Mouse (Mus musculus): ENCODE measurements around the gene Fermt3. TPM values are rescaled to one million over a fixed set of nuclear protein-coding genes. Genes with fewer than 3 reads are reported as not detected.
A peak's percentile ranks its signal among the peaks of the same experiment; 100 is the strongest.

The Fermt3 gene
- polyA plus RNA-seq, 1 experiment from 2014 or later = 7.6 TPM

- Histone ChIP-seq H3K4me1 (replicated peaks; ENCODE audit: control insufficient read depth, insufficient read depth) (no peaks in the 10 kb centered on the region), H3K36me3 (ENCODE audit: control insufficient read depth, insufficient read depth, low read length) (peaks cover 38% of the 10 kb centered on the region), H3K27me3 (ENCODE audit: control insufficient read depth, insufficient read depth, low read length) (no peaks in the 10 kb centered on the region), H3K9me3 (ENCODE audit: control insufficient read depth, low read length) (no peaks in the 10 kb centered on the region), H3K9ac (ENCODE audit: low read length) (no peak overlapping the region), H3K27ac (replicated peaks) (no peak overlapping the region), H3K4me3 (ENCODE audit: low read depth, low read length) (no peak overlapping the region), H3K4me2 (replicated peaks; ENCODE audit: low read depth) (no peak overlapping the region)
- ATAC-seq (ENCODE audit: low FRiP score, low TSS enrichment) (no peak), DNase-seq (ENCODE audit: low spot score) (no peak)
- TF ChIP-seq CTCF (IDR thresholded peaks at IDR 0.05; ENCODE audit: low read depth) (no peak), EP300 (optimal IDR thresholded peaks at IDR 0.05) (no peak)
- 92% methylated on average over 5 of the region's 5 CpGs for WGBS
These were observed 10.3 kb upstream of the Fermt3 start for GRCm38 (mm10) chr19:7029531-7029930.

- ATAC-seq (ENCODE audit: low FRiP score, low TSS enrichment) (peak; percentile 72), DNase-seq (ENCODE audit: low spot score) (peak; percentile 71)
- 37% methylated on average over 3 of the region's 3 CpGs for whole genome bisulfite sequencing
- H3K9ac ChIP-seq (ENCODE audit: low read length) = no peak overlapping the region
- no peak overlapping the region for H3K4me2 ChIP-seq (replicated peaks; ENCODE audit: low read depth)
- no peaks in the 10 kb centered on the region for H3K27me3 ChIP-seq (ENCODE audit: control insufficient read depth, insufficient read depth, low read length)
- no peaks in the 10 kb centered on the region for H3K9me3 ChIP-seq (ENCODE audit: control insufficient read depth, low read length)
- H3K4me3 ChIP-seq (ENCODE audit: low read depth, low read length) = no peak overlapping the region
- H3K4me1 ChIP-seq (replicated peaks; ENCODE audit: control insufficient read depth, insufficient read depth) = no peaks in the 10 kb centered on the region
- H3K27ac ChIP-seq (replicated peaks) = no peak overlapping the region
- peak; percentile 89 for TF ChIP-seq CTCF (IDR thresholded peaks at IDR 0.05; ENCODE audit: low read depth)
- TF ChIP-seq EP300 (optimal IDR thresholded peaks at IDR 0.05) = no peak
- H3K36me3 ChIP-seq (ENCODE audit: control insufficient read depth, insufficient read depth, low read length) = peaks cover 20% of the 10 kb centered on the region
These were observed 964 bp upstream of the Fermt3 start for GRCm38 (mm10) chr19:7020224-7020641.

- no peak overlapping the region for H3K4me3 ChIP-seq (ENCODE audit: low read depth, low read length)
- WGBS = 87% methylated on average over 11 of the region's 11 CpGs
- no peaks in the 10 kb centered on the region for H3K9me3 ChIP-seq (ENCODE audit: control insufficient read depth, low read length)
These were observed 723 bp downstream of the Fermt3 start for GRCm38 (mm10) chr19:7018546-7018945.

GRCm38 (mm10) chr19:7017541-7018457 lies 1.5 kb downstream of the Fermt3 start:
- H3K9me3 ChIP-seq (ENCODE audit: control insufficient read depth, low read length) = no peaks in the 10 kb centered on the region
- H3K27ac ChIP-seq (replicated peaks) = peak overlapping the region; percentile 53
- no peak overlapping the region for H3K4me3 ChIP-seq (ENCODE audit: low read depth, low read length)
- no peaks in the 10 kb centered on the region for H3K4me1 ChIP-seq (replicated peaks; ENCODE audit: control insufficient read depth, insufficient read depth)
- WGBS = 72% methylated on average over 12 of the region's 12 CpGs
- DNase-seq (ENCODE audit: low spot score) = no peak
- H3K9ac ChIP-seq (ENCODE audit: low read length) = no peak overlapping the region
- no peak for ATAC-seq (ENCODE audit: low FRiP score, low TSS enrichment)
- peaks cover 10% of the 10 kb centered on the region; the same call in 1 of the 2 replicates for H3K36me3 ChIP-seq (ENCODE audit: control insufficient read depth, insufficient read depth, low read length)
- TF ChIP-seq EP300 (optimal IDR thresholded peaks at IDR 0.05) = no peak
- TF ChIP-seq CTCF (IDR thresholded peaks at IDR 0.05; ENCODE audit: low read depth) = no peak
- no peaks in the 10 kb centered on the region for H3K27me3 ChIP-seq (ENCODE audit: control insufficient read depth, insufficient read depth, low read length)
- no peak overlapping the region for H3K4me2 ChIP-seq (replicated peaks; ENCODE audit: low read depth)

More at GRCm38 (mm10) chr19:7018546-7018945, 723 bp downstream of the Fermt3 start:
- H3K27me3 ChIP-seq (ENCODE audit: control insufficient read depth, insufficient read depth, low read length) = no peaks in the 10 kb centered on the region
- H3K9ac ChIP-seq (ENCODE audit: low read length) = no peak overlapping the region
- no peaks in the 10 kb centered on the region for H3K4me1 ChIP-seq (replicated peaks; ENCODE audit: control insufficient read depth, insufficient read depth)
- no peak for DNase-seq (ENCODE audit: low spot score)
- peaks cover 14% of the 10 kb centered on the region for H3K36me3 ChIP-seq (ENCODE audit: control insufficient read depth, insufficient read depth, low read length)
- peak overlapping the region; percentile 45; the same call in 1 of the 2 replicates for H3K27ac ChIP-seq (replicated peaks)
- no peak for ATAC-seq (ENCODE audit: low FRiP score, low TSS enrichment)
- H3K4me2 ChIP-seq (replicated peaks; ENCODE audit: low read depth) = no peak overlapping the region; the same call in 1 of the 2 replicates
- no peak for TF ChIP-seq CTCF (IDR thresholded peaks at IDR 0.05; ENCODE audit: low read depth)
- TF ChIP-seq EP300 (optimal IDR thresholded peaks at IDR 0.05) = no peak

GRCm38 (mm10) chr19:7014481-7015135 lies 4.7 kb downstream of the Fermt3 start:
- no peak for TF ChIP-seq EP300 (optimal IDR thresholded peaks at IDR 0.05)
- no peak for TF ChIP-seq CTCF (IDR thresholded peaks at IDR 0.05; ENCODE audit: low read depth)
- 92% methylated on average over 20 of the region's 20 CpGs for WGBS
- no peak overlapping the region for H3K4me3 ChIP-seq (ENCODE audit: low read depth, low read length)

More at GRCm38 (mm10) chr19:7014481-7015135, 4.7 kb downstream of the Fermt3 start:
- Histone ChIP-seq H3K4me1 (replicated peaks; ENCODE audit: control insufficient read depth, insufficient read depth) (no peaks in the 10 kb centered on the region), H3K9ac (ENCODE audit: low read length) (no peak overlapping the region), H3K36me3 (ENCODE audit: control insufficient read depth, insufficient read depth, low read length) (no peaks in the 10 kb centered on the region; the same call in 1 of the 2 replicates), H3K27me3 (ENCODE audit: control insufficient read depth, insufficient read depth, low read length) (no peaks in the 10 kb centered on the region), H3K9me3 (ENCODE audit: control insufficient read depth, low read length) (no peaks in the 10 kb centered on the region), H3K27ac (replicated peaks) (no peak overlapping the region), H3K4me2 (replicated peaks; ENCODE audit: low read depth) (no peak overlapping the region)
- DNase-seq (ENCODE audit: low spot score) (no peak), ATAC-seq (ENCODE audit: low FRiP score, low TSS enrichment) (no peak)

Measured in stomach, postnatal 0 days (tissue).